Mouse (Mus musculus) erythroblast, embryonic 14.5 days (primary cell): ENCODE results near the gene Tmem100. TPM values are rescaled to one million over a fixed set of nuclear protein-coding genes. Genes with fewer than 3 reads are reported as not detected.

Experiments
- H3K27me3 ChIP-seq: 2 replicates; pipeline ENCODE4 v1.6.1; 2012; ENCODE audit warnings: inconsistent platforms; ENCODE audit not compliant: control insufficient read depth
- H3K36me3 ChIP-seq: 2 replicates; pipeline ENCODE4 v1.6.1; 2012; ENCODE audit warnings: mild to moderate bottlenecking, inconsistent platforms; ENCODE audit not compliant: control insufficient read depth
- H3K4me1 ChIP-seq: 2 replicates; pipeline ENCODE4 v1.6.1; 2012; ENCODE audit warnings: inconsistent platforms; ENCODE audit not compliant: control insufficient read depth
- H3K4me3 ChIP-seq: replicated peaks from 2 replicates; pipeline ENCODE3; 2012; ENCODE audit warnings: moderate library complexity, mild to moderate bottlenecking, inconsistent platforms
- H3K9me3 ChIP-seq: 2 replicates; pipeline ENCODE4 v1.6.1; 2012; ENCODE audit warnings: low read length, inconsistent platforms, mixed read lengths; ENCODE audit not compliant: control insufficient read depth
- GATA1 ChIP-seq: IDR thresholded peaks from 2 replicates; pipeline ENCODE4 v1.6.1; 2012; ENCODE audit warnings: low read length, inconsistent platforms, mixed read lengths
- TAL1 ChIP-seq: IDR thresholded peaks from 3 replicates; pipeline ENCODE4 v1.6.1; 2012; ENCODE audit warnings: low read length, inconsistent platforms, mixed read lengths
- polyA plus RNA-seq: library from polyadenylated mRNA; stranded (reverse); fragments of >175 nt; gene quantifications from 2 replicates; pipeline ENCODE4 v1.2.3, GENCODE M21; 2012

Gene Tmem100
- polyA plus RNA-seq, 1 experiment, result not detected

DNA sequence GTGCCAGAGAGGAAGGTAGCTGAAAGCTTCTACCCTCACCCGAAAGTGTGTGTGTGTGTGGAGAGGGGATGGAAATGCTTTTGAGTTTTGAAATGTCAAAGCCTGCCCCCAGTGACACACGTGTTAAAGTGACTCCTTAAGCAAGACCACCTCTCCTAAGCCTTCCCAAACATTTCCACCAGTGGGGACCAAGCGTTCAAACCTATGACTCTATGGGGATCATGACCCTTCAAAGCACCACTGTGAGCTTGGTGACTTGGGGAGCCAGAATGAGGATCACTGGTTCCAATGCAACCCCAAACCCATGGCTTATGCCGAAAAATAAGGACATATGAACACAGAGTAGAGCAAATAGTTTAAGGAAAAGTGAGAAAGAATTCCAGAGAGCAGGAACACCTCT lies 33.7 kb upstream of the Tmem100 start:
- no peaks in the 10 kb centered on the region for H3K27me3 ChIP-seq
- TF ChIP-seq TAL1 (no peak), GATA1 (no peak)
- no peak overlapping the region for H3K4me3 ChIP-seq
- no peaks in the 10 kb centered on the region; the same call in 1 of the 2 replicates for H3K36me3 ChIP-seq
- H3K4me1 ChIP-seq, result no peaks in the 10 kb centered on the region; the same call in 1 of the 2 replicates
- no peaks in the 10 kb centered on the region for H3K9me3 ChIP-seq

DNA sequence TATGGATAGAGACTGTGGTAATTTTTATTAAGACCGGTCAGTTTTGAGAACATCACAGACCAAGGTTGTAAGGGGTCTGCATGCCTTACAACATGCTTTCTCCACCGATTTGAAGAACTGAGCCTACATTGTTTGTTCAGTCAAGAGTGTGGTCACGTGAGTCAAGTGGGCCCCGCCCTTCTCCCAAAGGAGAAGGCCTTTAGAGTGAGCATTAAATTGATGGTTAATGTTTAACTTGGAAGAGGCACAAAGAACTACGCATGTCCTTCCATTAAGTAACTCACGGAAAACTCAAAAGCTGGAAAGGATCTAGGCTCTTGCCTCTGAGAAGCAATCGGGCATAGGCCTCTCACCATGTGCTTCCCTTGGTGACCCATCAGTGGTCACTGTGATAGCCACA lies 33.3 kb upstream of the Tmem100 start:
- H3K27me3 ChIP-seq, result no peaks in the 10 kb centered on the region
- peaks cover under 1% of the 10 kb centered on the region for H3K4me1 ChIP-seq
- H3K4me3 ChIP-seq, result no peak overlapping the region
- no peaks in the 10 kb centered on the region; the same call in 1 of the 2 replicates for H3K36me3 ChIP-seq
- TF ChIP-seq TAL1 (no peak), GATA1 (no peak)
- H3K9me3 ChIP-seq, result no peaks in the 10 kb centered on the region

DNA sequence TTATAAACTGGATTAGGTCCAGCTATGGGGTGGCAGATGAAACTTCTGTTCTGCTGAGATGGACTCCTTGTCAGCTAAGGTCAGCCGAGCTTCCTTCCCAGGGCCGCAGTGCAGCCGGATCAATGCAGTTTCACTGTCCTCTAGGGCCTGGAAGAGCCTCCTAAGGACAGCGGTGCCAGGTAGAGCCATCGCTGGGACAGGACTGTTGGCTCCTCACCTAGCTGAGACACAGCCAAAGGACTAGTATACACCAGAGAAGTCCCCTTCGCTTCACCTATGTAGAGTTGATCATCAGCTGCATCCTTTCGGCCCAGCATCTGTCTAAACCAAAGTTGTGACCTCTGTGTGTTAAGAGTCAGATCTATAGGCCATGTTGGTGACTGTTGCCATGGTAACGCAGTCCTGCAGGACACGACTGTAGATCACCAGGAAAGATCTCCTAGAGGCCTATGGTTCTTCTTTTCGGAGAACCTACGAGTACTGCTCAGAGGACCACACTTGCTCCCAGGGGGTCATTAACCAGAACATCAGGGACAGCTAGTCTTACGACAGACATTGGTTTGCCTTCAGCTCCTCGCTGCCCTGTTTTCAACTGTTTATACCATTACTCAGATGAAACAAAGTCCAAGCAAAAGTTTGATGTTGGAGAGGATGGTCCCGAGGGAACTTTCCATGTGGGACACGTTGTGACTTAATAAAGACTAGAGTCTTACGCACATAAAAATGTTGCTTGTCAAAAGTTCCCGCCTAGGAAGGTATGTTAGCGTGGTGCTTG lies 31.0 kb upstream of the Tmem100 start:
- Histone ChIP-seq H3K4me3 (no peak overlapping the region), H3K4me1 (peaks cover 10% of the 10 kb centered on the region)
- TF ChIP-seq GATA1 (no peak), TAL1 (no peak)

DNA sequence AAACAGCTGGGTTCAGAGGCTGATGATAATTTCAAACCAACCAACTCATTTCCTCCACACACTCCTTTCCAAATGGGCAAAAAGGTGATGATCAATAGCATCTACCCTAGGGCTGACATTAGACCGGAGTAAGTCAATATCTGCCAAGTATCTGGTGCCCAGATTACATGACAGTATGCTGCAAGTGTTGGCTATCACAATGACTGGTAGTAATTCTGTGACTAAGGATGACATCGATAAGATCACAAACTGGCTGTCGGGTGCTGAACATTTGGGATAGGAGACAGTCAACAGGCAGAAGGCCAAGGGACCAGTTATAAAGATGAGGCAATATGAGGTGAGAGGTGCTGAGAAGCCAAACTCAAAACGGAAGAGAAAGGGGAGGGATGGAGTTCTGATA lies 29.5 kb upstream of the Tmem100 start:
- no peak for TF ChIP-seq TAL1
- no peak for TF ChIP-seq GATA1
- H3K4me3 ChIP-seq, result no peak overlapping the region
- no peaks in the 10 kb centered on the region for H3K9me3 ChIP-seq
- no peaks in the 10 kb centered on the region for H3K27me3 ChIP-seq
- no peaks in the 10 kb centered on the region; the same call in 1 of the 2 replicates for H3K36me3 ChIP-seq
- H3K4me1 ChIP-seq, result peaks cover 10% of the 10 kb centered on the region

More for the DNA sequence above, 31.0 kb upstream of the Tmem100 start:
- Histone ChIP-seq H3K36me3 (no peaks in the 10 kb centered on the region; the same call in 1 of the 2 replicates), H3K9me3 (no peaks in the 10 kb centered on the region), H3K27me3 (no peaks in the 10 kb centered on the region)

DNA sequence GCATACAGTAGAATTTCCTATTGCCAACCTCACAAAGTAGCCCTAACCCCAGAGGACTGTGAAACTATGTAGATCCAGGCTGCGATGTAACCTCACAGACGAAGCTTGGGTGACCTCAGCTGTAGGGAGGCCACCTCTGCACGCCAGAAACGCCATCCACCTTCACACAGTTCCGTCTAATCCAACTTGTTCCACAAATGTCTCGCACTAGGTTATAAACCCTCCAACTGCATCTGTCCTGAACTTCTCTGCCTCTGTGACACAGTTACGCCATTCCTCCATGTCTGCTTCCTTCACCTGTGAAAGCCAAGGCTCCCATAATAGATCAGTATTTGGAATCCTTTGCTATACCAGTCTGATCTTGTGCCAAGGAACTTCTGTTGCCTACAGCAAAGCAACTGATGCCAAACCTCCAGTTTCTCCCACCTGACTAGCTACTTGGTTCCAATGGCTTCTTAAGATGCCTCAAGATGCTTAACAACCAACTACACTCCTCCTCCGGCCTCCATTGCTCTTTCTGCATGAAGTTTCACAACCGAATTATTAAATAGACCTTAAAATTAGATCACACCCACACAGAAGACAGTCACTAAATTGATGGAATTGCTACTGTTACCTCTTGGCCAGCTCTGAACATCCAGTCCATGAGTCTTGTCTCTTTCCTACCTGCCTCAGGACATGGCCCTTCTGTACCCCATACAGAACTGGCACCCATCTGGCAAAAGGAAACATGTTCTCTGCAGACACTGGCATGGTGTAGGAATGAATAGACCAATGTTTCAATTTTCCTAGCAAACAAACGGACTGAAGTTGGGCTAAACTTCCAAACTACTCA lies 28.5 kb upstream of the Tmem100 start:
- Histone ChIP-seq H3K27me3 (no peaks in the 10 kb centered on the region), H3K4me3 (peak overlapping the region; percentile 66), H3K36me3 (no peaks in the 10 kb centered on the region; the same call in 1 of the 2 replicates), H3K4me1 (peaks cover 10% of the 10 kb centered on the region), H3K9me3 (no peaks in the 10 kb centered on the region)
- TF ChIP-seq GATA1 (no peak), TAL1 (no peak)

DNA sequence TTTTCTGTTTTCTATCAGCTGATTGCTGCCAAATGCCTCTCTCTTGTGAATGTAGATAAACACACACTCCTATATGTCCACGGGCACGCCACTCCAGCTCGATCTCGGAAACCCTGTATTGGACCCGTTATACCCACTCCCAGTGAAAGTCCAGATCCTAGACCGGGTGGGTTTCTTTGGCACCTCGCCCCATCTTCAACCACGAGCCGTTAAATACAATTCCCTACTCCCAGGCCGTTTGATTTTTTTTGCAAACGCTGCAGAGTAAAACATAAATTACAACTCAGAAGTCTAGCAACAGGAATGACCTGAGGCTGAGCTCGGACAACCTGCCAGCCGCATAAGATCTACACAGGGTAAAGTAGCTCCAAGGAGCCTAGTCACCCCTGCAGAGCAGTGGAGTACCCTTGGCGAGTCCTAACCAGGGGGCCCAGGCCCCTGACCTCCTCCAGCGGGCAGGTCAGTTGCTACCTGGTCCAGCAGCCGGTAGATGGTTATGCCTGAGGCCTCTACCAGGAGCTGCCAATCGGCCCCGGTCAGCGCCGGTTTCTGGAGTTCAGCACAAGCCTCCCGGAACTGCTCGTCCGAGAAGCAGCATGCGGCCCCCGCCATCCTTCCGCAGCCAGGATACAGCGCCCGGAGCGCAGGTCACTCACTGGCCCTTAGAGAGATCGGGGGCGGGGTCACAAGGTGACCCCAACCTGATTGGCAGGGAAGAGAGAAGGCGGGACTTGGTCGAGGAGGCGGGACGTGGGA lies 27.7 kb upstream of the Tmem100 start, which contains the start of gene Pctp:
TSS of gene Pctp (minus strand) at position 664 of the 756 bp plus-strand sequence.
- TF ChIP-seq GATA1 (no peak), TAL1 (no peak)

DNA sequence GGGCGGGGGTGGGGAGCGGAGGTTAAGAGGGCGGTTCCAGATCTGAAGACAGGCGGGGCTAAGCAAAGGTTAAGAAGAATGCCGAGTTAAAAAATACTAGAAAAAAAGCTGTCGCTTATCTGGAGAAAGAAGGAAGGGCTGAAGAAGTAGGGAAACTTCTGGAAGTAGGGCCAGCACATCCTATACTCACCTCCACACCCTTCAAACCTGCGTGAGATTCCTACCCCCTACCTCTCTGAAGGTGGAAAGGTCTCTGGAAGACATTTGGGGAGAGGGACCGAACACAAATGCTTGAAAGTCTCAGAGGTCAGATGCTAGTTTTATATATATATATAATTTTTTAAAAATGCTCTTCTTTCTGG lies 27.2 kb upstream of the Tmem100 start:
- no peaks in the 10 kb centered on the region for H3K9me3 ChIP-seq
- peaks cover 10% of the 10 kb centered on the region for H3K4me1 ChIP-seq
- no peaks in the 10 kb centered on the region; the same call in 1 of the 2 replicates for H3K36me3 ChIP-seq
- H3K27me3 ChIP-seq, result no peaks in the 10 kb centered on the region
- no peak for TF ChIP-seq GATA1
- no peak for TF ChIP-seq TAL1
- H3K4me3 ChIP-seq, result peak overlapping the region; percentile 66

More for the DNA sequence above, 27.7 kb upstream of the Tmem100 start, which contains the start of gene Pctp:
- Histone ChIP-seq H3K9me3 (no peaks in the 10 kb centered on the region), H3K4me3 (peak within 1 kb of the TSS; percentile 66), H3K4me1 (peaks cover 10% of the 10 kb centered on the region), H3K36me3 (no peaks in the 10 kb centered on the region; the same call in 1 of the 2 replicates), H3K27me3 (no peaks in the 10 kb centered on the region)

DNA sequence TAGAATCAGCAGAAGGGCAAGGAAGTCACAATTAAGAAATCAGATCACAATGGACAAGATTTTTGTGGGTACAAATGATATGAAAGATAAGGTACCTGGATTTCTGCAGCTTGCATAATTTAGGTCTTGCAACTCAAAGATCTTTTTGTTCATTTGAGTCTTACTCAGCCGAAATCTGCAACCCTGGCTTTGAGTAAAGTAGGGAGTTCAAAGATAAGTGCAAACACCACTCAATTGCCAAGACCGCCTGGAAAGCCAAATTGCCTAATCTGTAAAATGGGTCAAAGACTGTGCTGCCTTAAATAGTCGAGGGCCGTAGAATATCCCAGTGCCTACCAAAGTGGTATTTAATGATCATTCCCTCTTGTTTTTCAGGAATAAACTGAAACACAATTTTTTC lies 26.8 kb upstream of the Tmem100 start:
- H3K4me3 ChIP-seq, result no peak overlapping the region
- H3K27me3 ChIP-seq, result no peaks in the 10 kb centered on the region
- no peak for TF ChIP-seq TAL1
- no peak for TF ChIP-seq GATA1
- H3K9me3 ChIP-seq, result no peaks in the 10 kb centered on the region
- H3K36me3 ChIP-seq, result no peaks in the 10 kb centered on the region; the same call in 1 of the 2 replicates
- H3K4me1 ChIP-seq, result peaks cover 10% of the 10 kb centered on the region
